Mouse (Mus musculus): ENCODE measurements at regions not wholly inside any gene's neighbourhood (a gene's known extent, or its start where the extent isn't known, plus 50 kb on each side); places are given as distances from the start of the nearest gene placed in this dataset.
A peak's percentile ranks its signal among the peaks of the same experiment; 100 is the strongest.

- 35% methylated on average over 2 of the region's 2 CpGs for WGBS
- H3K27ac ChIP-seq (ENCODE audit: insufficient read depth, low read depth, low read length), result no peak overlapping the region
- H3K4me3 ChIP-seq (ENCODE audit: insufficient read depth, low read depth, low read length), result no peak overlapping the region
- H3K4me1 ChIP-seq (ENCODE audit: control insufficient read depth, insufficient read depth, low read length), result no peaks in the 10 kb centered on the region
- TF ChIP-seq POLR2A (IDR thresholded peaks at IDR 0.05; ENCODE audit: insufficient read depth, low read depth, low read length) (no peak), CTCF (IDR thresholded peaks at IDR 0.05; ENCODE audit: insufficient read depth, low read depth, low read length) (no peak)
Observed at GRCm38 (mm10) chr13:116795041-116795440, 230.3 kb downstream of the Parp8 start.

GRCm38 (mm10) chr13:116781616-116782015, 243.7 kb downstream of the Parp8 start:
- Histone ChIP-seq H3K27ac (ENCODE audit: insufficient read depth, low read depth, low read length) (no peak overlapping the region), H3K4me1 (ENCODE audit: control insufficient read depth, insufficient read depth, low read length) (no peaks in the 10 kb centered on the region), H3K4me3 (ENCODE audit: insufficient read depth, low read depth, low read length) (no peak overlapping the region)
- no peak for TF ChIP-seq CTCF (IDR thresholded peaks at IDR 0.05; ENCODE audit: insufficient read depth, low read depth, low read length)
- TF ChIP-seq POLR2A (IDR thresholded peaks at IDR 0.05; ENCODE audit: insufficient read depth, low read depth, low read length), result no peak

GRCm38 (mm10) chr13:116765491-116765890, 259.8 kb downstream of the Parp8 start:
- TF ChIP-seq CTCF (IDR thresholded peaks at IDR 0.05; ENCODE audit: insufficient read depth, low read depth, low read length), result no peak
- no peak for TF ChIP-seq POLR2A (IDR thresholded peaks at IDR 0.05; ENCODE audit: insufficient read depth, low read depth, low read length)
- WGBS, result 37% methylated on average over 3 of the region's 3 CpGs
- Histone ChIP-seq H3K4me1 (ENCODE audit: control insufficient read depth, insufficient read depth, low read length) (no peaks in the 10 kb centered on the region), H3K27ac (ENCODE audit: insufficient read depth, low read depth, low read length) (no peak overlapping the region), H3K4me3 (ENCODE audit: insufficient read depth, low read depth, low read length) (no peak overlapping the region)

GRCm38 (mm10) chr13:116759912-116760311, 265.4 kb downstream of the Parp8 start:
- H3K27ac ChIP-seq (ENCODE audit: insufficient read depth, low read depth, low read length), result no peak overlapping the region
- 84% methylated on average over 2 of the region's 2 CpGs for WGBS
- H3K4me3 ChIP-seq (ENCODE audit: insufficient read depth, low read depth, low read length), result no peak overlapping the region
- H3K4me1 ChIP-seq (ENCODE audit: control insufficient read depth, insufficient read depth, low read length), result no peaks in the 10 kb centered on the region
- TF ChIP-seq CTCF (IDR thresholded peaks at IDR 0.05; ENCODE audit: insufficient read depth, low read depth, low read length) (no peak), POLR2A (IDR thresholded peaks at IDR 0.05; ENCODE audit: insufficient read depth, low read depth, low read length) (no peak)

- no peak for TF ChIP-seq CTCF (IDR thresholded peaks at IDR 0.05; ENCODE audit: insufficient read depth, low read depth, low read length)
- no peak for TF ChIP-seq POLR2A (IDR thresholded peaks at IDR 0.05; ENCODE audit: insufficient read depth, low read depth, low read length)
- Histone ChIP-seq H3K4me3 (ENCODE audit: insufficient read depth, low read depth, low read length) (no peak overlapping the region), H3K4me1 (ENCODE audit: control insufficient read depth, insufficient read depth, low read length) (no peaks in the 10 kb centered on the region), H3K27ac (ENCODE audit: insufficient read depth, low read depth, low read length) (no peak overlapping the region)
- WGBS, result 80% methylated on average over 4 of the region's 4 CpGs
Observed at GRCm38 (mm10) chr13:116740825-116741224, 284.5 kb downstream of the Parp8 start.

- no peaks in the 10 kb centered on the region for H3K4me1 ChIP-seq (ENCODE audit: control insufficient read depth, insufficient read depth, low read length)
- WGBS, result 47% methylated on average over 14 of the region's 14 CpGs
- no peak overlapping the region for H3K4me3 ChIP-seq (ENCODE audit: insufficient read depth, low read depth, low read length)
- H3K27ac ChIP-seq (ENCODE audit: insufficient read depth, low read depth, low read length), result no peak overlapping the region
- no peak for TF ChIP-seq CTCF (IDR thresholded peaks at IDR 0.05; ENCODE audit: insufficient read depth, low read depth, low read length)
- no peak for TF ChIP-seq POLR2A (IDR thresholded peaks at IDR 0.05; ENCODE audit: insufficient read depth, low read depth, low read length)
Observed at GRCm38 (mm10) chr13:116723361-116724153, 301.8 kb downstream of the Parp8 start.

- 12% methylated on average over 5 of the region's 5 CpGs for WGBS
- TF ChIP-seq POLR2A (IDR thresholded peaks at IDR 0.05; ENCODE audit: insufficient read depth, low read depth, low read length), result no peak
- TF ChIP-seq CTCF (IDR thresholded peaks at IDR 0.05; ENCODE audit: insufficient read depth, low read depth, low read length), result no peak
- H3K4me1 ChIP-seq (ENCODE audit: control insufficient read depth, insufficient read depth, low read length), result 0 out of 2 replicates have a peak, but pooled peaks cover 4% of the 10 kb centered on the region
- no peak overlapping the region for H3K27ac ChIP-seq (ENCODE audit: insufficient read depth, low read depth, low read length)
- H3K4me3 ChIP-seq (ENCODE audit: insufficient read depth, low read depth, low read length), result no peak overlapping the region
Observed at GRCm38 (mm10) chr13:116714809-116715208, 310.5 kb downstream of the Parp8 start.

- 2% methylated on average over 24 of the region's 24 CpGs for WGBS
- TF ChIP-seq CTCF (IDR thresholded peaks at IDR 0.05; ENCODE audit: insufficient read depth, low read depth, low read length), result peak; percentile 37
- no peak for TF ChIP-seq POLR2A (IDR thresholded peaks at IDR 0.05; ENCODE audit: insufficient read depth, low read depth, low read length)
- Histone ChIP-seq H3K4me1 (ENCODE audit: control insufficient read depth, insufficient read depth, low read length) (0 out of 2 replicates have a peak, but pooled peaks cover 4% of the 10 kb centered on the region), H3K27ac (ENCODE audit: insufficient read depth, low read depth, low read length) (no peak overlapping the region), H3K4me3 (ENCODE audit: insufficient read depth, low read depth, low read length) (no peak overlapping the region)
Observed at GRCm38 (mm10) chr13:116711866-116712593, 313.3 kb downstream of the Parp8 start.

Data from olfactory bulb, adult 2 months (tissue).